Mouse (Mus musculus) thymus, adult 2 months (tissue): ENCODE measurements around the gene Znrf3.

ENCODE experiments used
- CTCF ChIP-seq: fragments of 200-500 bp; IDR thresholded peaks from 2 replicates; pipeline ENCODE4 v1.5.1; 2012; ENCODE audit warnings: mild to moderate bottlenecking, control low read depth, low read length, moderate library complexity, borderline replicate concordance; ENCODE audit not compliant: control insufficient read depth, poor library complexity, insufficient read depth; ENCODE audit errors: extremely low read depth
- POLR2A ChIP-seq: fragments of 200-500 bp; IDR thresholded peaks from 2 replicates; pipeline ENCODE4 v1.6.1; 2012; ENCODE audit warnings: mild to moderate bottlenecking, low read length, control low read depth, moderate library complexity; ENCODE audit not compliant: control insufficient read depth, poor library complexity, insufficient read depth; ENCODE audit errors: extremely low read depth

DNA sequence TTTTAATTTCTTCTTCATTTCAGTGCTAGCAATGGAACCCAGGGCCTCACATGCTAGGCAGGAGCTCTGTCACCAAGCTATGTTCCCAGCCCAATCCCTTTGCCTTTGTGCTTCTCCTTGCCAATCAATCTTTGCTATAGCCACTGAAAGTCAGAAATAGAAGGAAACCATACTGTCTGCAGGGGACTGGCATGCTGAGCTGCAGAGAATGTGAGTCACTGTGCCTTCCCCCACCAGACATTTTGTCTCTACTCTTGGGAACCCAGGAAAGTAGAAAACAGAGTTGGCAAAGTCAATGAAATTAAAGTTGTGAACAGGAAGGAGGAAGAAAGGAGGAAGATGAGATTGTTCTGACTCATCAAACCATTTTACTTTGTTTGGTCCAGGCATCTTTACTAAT is 108.4 kb downstream of the Znrf3 start:
- TF ChIP-seq POLR2A (no peak), CTCF (no peak)
